In genomic region chr10:42942300-42942699, GRCm38 (mm10) we compare ENCODE assay signal across 9 mouse cellular contexts.
DNase-seq lines count a peak whose midpoint lies in the region; ATAC-seq and TF ChIP-seq lines count a peak whose summit lies in the region.
"Had no signal": no experiment of that assay in that cellular context is flagged by ENCODE, and none has a peak within 500 bp of the region (broad histone marks: within the 10 kb centered on the region; RNA-seq: fewer than 3 reads in every experiment).

No protein-coding gene starts in this region.

- no peaks in the 10 kb centered on the region for H3K9me3 ChIP-seq in ES-Bruce4 (replicated peaks; ENCODE audit: control insufficient read depth, insufficient read depth, low read length, poor library complexity, severe bottlenecking)
- no peaks in the 10 kb centered on the region for H3K9me3 ChIP-seq in limb, embryonic 11.5 days (ENCODE audit: control insufficient read depth, low read length)
- H3K9me3 ChIP-seq in midbrain, embryonic 13.5 days = no peaks in the 10 kb centered on the region
- H3K9me3 ChIP-seq: forebrain, embryonic 12.5 days had no signal

- 87% methylated on average over 3 of the region's 3 CpGs for WGBS in limb, embryonic 11.5 days
- 93% methylated on average over 3 of the region's 3 CpGs for WGBS in midbrain, embryonic 13.5 days

- no peak overlapping the region for H3K4me2 ChIP-seq in limb, embryonic 11.5 days (ENCODE audit: low read depth, severe bottlenecking)
- no peak overlapping the region for H3K4me2 ChIP-seq in midbrain, embryonic 13.5 days (replicated peaks)

- H3K9ac ChIP-seq in ES-Bruce4 (ENCODE audit: low read depth, poor library complexity, severe bottlenecking) = no peak overlapping the region
- no peak overlapping the region for H3K9ac ChIP-seq in limb, embryonic 11.5 days (ENCODE audit: low read length)
- no peak overlapping the region for H3K9ac ChIP-seq in midbrain, embryonic 13.5 days (replicated peaks)
- H3K9ac ChIP-seq: forebrain, embryonic 12.5 days had no signal

- no peak for TF ChIP-seq POLR2A in ES-Bruce4 (IDR thresholded peaks at IDR 0.05; ENCODE audit: insufficient read depth, low read length)

- DNase-seq in kidney, postnatal 4 days = peak; percentile 50 to 51
- DNase-seq in kidney, adult 8-10 months = no peak
- DNase-seq in CD4-positive helper T cell, adult 2 months (ENCODE audit: low read depth, low spot score) = peak; percentile 18
- DNase-seq in limb, embryonic 11.5 days (ENCODE audit: low spot score) = peak; percentile 34
- no peak for DNase-seq in c-Kit-positive CD71-positive TER-119-positive erythroid progenitor cells, embryonic 14.5 days (ENCODE audit: low spot score)

- peaks cover under 1% of the 10 kb centered on the region for H3K4me1 ChIP-seq in ES-Bruce4 (ENCODE audit: control insufficient read depth, insufficient read depth, low read length)
- H3K4me1 ChIP-seq in limb, embryonic 11.5 days (ENCODE audit: control insufficient read depth, insufficient read depth, low read length) = 0 out of 2 replicates have a peak, but pooled peaks cover 6% of the 10 kb centered on the region
- peaks cover 11% of the 10 kb centered on the region for H3K4me1 ChIP-seq in midbrain, embryonic 13.5 days (replicated peaks)

- no peak overlapping the region for H3K4me3 ChIP-seq in ES-Bruce4 (ENCODE audit: low read depth, low read length)
- H3K4me3 ChIP-seq in limb, embryonic 11.5 days (ENCODE audit: low read depth, low read length) = no peak overlapping the region
- no peak overlapping the region for H3K4me3 ChIP-seq in midbrain, embryonic 13.5 days (replicated peaks)
- H3K4me3 ChIP-seq: forebrain, embryonic 12.5 days had no signal

- no peaks in the 10 kb centered on the region for H3K27me3 ChIP-seq in ES-Bruce4 (ENCODE audit: control insufficient read depth, insufficient read depth, low read length, poor library complexity, severe bottlenecking)
- H3K27me3 ChIP-seq in limb, embryonic 11.5 days (ENCODE audit: control insufficient read depth, insufficient read depth, low read length) = no peaks in the 10 kb centered on the region
- peaks cover 5% of the 10 kb centered on the region; the same call in 1 of the 2 replicates for H3K27me3 ChIP-seq in midbrain, embryonic 13.5 days

- TF ChIP-seq CTCF in ES-Bruce4 (IDR thresholded peaks at IDR 0.05; ENCODE audit: low read depth, low read length) = peak; percentile 27

- ATAC-seq in limb, embryonic 11.5 days (ENCODE audit: insufficient number of reproducible peaks, low FRiP score, low TSS enrichment, low read depth) = no peak
- no peak for ATAC-seq in midbrain, embryonic 13.5 days

- H3K36me3 ChIP-seq in ES-Bruce4 (ENCODE audit: control insufficient read depth, insufficient read depth, low read length, poor library complexity, severe bottlenecking) = no peaks in the 10 kb centered on the region
- no peaks in the 10 kb centered on the region for H3K36me3 ChIP-seq in limb, embryonic 11.5 days (ENCODE audit: control insufficient read depth, insufficient read depth, low read length)
- no peaks in the 10 kb centered on the region for H3K36me3 ChIP-seq in midbrain, embryonic 13.5 days
- H3K36me3 ChIP-seq: forebrain, embryonic 12.5 days had no signal

- TF ChIP-seq EP300 in ES-Bruce4 (IDR thresholded peaks at IDR 0.05; ENCODE audit: insufficient read depth, low read depth, low read length) = no peak

- no peak overlapping the region for H3K27ac ChIP-seq in ES-Bruce4 (ENCODE audit: insufficient read depth, low read length)
- H3K27ac ChIP-seq in limb, embryonic 11.5 days (replicated peaks; ENCODE audit: low read depth, low read length) = no peak overlapping the region
- no peak overlapping the region for H3K27ac ChIP-seq in midbrain, embryonic 13.5 days
- H3K27ac ChIP-seq: macrophage had no signal

Comparison
In these comparisons a context has a peak if more than half of its experiments do, and no peak if none do; other contexts are left out.
1. DNase-seq: peak in kidney, postnatal 4 days (2 of 2), CD4-positive helper T cell, adult 2 months (single experiment) and limb, embryonic 11.5 days (single experiment); none in kidney, adult 8-10 months (0 of 2) and c-Kit-positive CD71-positive TER-119-positive erythroid progenitor cells, embryonic 14.5 days (single experiment).